Mouse (Mus musculus): ENCODE measurements at regions not wholly inside any gene's neighbourhood (a gene's known extent, or its start where the extent isn't known, plus 50 kb on each side); places are given as distances from the start of the nearest gene placed in this dataset.

DNA sequence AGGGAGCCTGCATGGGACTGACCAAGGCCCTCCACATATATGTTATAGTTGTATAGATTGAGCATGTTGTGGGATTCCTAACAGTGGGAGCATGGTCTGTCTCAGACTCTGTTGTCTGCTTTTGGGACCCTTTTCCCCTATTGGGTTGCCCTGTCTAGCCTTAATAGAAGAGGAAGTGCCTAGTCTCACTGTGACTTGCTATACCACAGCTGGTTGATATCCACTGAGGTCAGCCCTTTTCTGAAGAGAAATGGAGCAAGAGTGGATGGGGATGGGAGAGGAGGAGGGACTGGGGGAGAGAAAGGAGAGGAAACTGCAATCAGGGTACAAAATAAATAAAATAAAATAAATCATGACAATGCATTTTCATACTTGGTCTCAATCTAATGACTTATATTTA lies 120.1 kb downstream of the Tsen15 start:
- TF ChIP-seq POLR2AphosphoS2 (IDR thresholded peaks at IDR 0.05; ENCODE audit: insufficient read length, low read depth), result no peak
- no peak for TF ChIP-seq MAX (IDR thresholded peaks at IDR 0.05; ENCODE audit: low read depth)
- TF ChIP-seq TCF3 (IDR thresholded peaks at IDR 0.05; ENCODE audit: insufficient read length, low read depth), result no peak
- TF ChIP-seq MYOD1 (IDR thresholded peaks at IDR 0.05; ENCODE audit: control insufficient read depth in 1 of 3, insufficient read length in 2 of 3, low read depth in 2 of 3), result no peak
- TF ChIP-seq E2F4 (IDR thresholded peaks at IDR 0.05; ENCODE audit: insufficient read depth), result no peak
- no peak for TF ChIP-seq REST (IDR thresholded peaks at IDR 0.05; ENCODE audit: insufficient read depth, insufficient read length)
- TF ChIP-seq POLR2A (IDR thresholded peaks at IDR 0.05; ENCODE audit: insufficient read length, low read depth), result no peak
- TF ChIP-seq TCF12 (IDR thresholded peaks at IDR 0.05; ENCODE audit: insufficient read depth, poor library complexity, severe bottlenecking), result no peak
- TF ChIP-seq SRF (IDR thresholded peaks at IDR 0.05; ENCODE audit: control insufficient read depth, insufficient read length, low read depth), result no peak
- TF ChIP-seq USF1 (IDR thresholded peaks at IDR 0.05; ENCODE audit: low read depth), result no peak
- TF ChIP-seq MYOG (IDR thresholded peaks at IDR 0.05; ENCODE audit: control insufficient read depth in 1 of 3, insufficient read depth in 1 of 3, insufficient read length in 2 of 3, low read depth in 2 of 3), result no peak
- TF ChIP-seq CEBPB (IDR thresholded peaks at IDR 0.05; ENCODE audit: insufficient read depth, poor library complexity, severe bottlenecking), result no peak
- no peaks in the 10 kb centered on the region for H3K36me3 ChIP-seq (ENCODE audit: control insufficient read depth, insufficient read depth)
- H3K4me3 ChIP-seq, result no peak overlapping the region
- H3K79me2 ChIP-seq (ENCODE audit: control insufficient read depth, insufficient read depth), result no peaks in the 10 kb centered on the region
- peaks cover 15% of the 10 kb centered on the region for H3K27me3 ChIP-seq (ENCODE audit: control insufficient read depth, insufficient read depth, insufficient read length)
- H3K4me2 ChIP-seq (ENCODE audit: low read depth), result no peak overlapping the region
- H3ac ChIP-seq (ENCODE audit: control insufficient read depth, insufficient read length), result no peak overlapping the region

DNA sequence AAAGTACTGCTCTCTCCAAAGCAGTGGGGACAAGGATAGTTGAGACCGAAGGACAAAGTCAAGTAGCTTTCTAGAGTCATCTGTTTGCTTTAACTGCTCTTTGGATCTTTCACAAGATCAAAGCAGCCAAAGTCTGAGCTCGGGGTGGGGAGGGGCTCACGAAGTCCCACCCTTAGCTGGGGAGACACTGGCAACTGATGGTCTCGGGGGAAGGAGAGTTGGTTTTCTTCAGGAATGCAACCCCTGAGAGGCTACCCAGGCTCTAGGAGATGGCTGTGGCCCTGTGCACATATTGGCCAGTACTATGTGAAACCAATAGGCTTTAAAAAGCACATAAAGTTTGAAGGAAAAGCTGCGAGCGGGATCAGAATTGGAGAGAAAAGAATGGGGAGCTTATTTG lies 121.5 kb downstream of the Tsen15 start:
- no peak overlapping the region for H3K4me2 ChIP-seq (ENCODE audit: low read depth)
- H3K27me3 ChIP-seq (ENCODE audit: control insufficient read depth, insufficient read depth, insufficient read length), result peaks cover 10% of the 10 kb centered on the region
- H3K4me3 ChIP-seq, result no peak overlapping the region
- TF ChIP-seq TCF3 (IDR thresholded peaks at IDR 0.05; ENCODE audit: insufficient read length, low read depth), result no peak
- H3K36me3 ChIP-seq (ENCODE audit: control insufficient read depth, insufficient read depth), result no peaks in the 10 kb centered on the region
- H3ac ChIP-seq (ENCODE audit: control insufficient read depth, insufficient read length), result no peak overlapping the region
- no peaks in the 10 kb centered on the region for H3K79me2 ChIP-seq (ENCODE audit: control insufficient read depth, insufficient read depth)

DNA sequence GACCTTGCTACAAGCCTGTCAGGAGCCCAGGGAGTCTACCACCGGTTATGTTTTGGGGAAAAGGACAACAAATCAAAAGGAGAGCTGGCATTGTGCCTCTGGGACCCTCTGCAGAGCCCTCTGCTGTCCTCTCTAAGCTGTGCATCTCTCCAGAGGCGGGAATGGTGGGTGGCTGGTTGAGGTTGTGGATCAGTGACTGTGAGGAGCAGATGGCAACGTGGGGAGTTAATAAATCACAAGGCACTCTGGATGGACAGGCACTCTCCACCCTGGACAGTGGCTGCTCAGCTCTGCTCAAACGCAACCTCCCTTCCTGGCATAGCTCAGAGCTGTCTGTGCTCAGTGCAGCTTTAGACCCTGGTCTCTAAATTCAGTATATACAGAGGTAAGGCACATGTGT lies 125.0 kb downstream of the Tsen15 start:
- Histone ChIP-seq H3ac (ENCODE audit: control insufficient read depth, insufficient read length) (no peak overlapping the region), H3K36me3 (ENCODE audit: control insufficient read depth, insufficient read depth) (no peaks in the 10 kb centered on the region), H3K79me2 (ENCODE audit: control insufficient read depth, insufficient read depth) (no peaks in the 10 kb centered on the region), H3K27me3 (ENCODE audit: control insufficient read depth, insufficient read depth, insufficient read length) (peaks cover 4% of the 10 kb centered on the region), H3K4me3 (no peak overlapping the region), H3K4me2 (ENCODE audit: low read depth) (no peak overlapping the region)
- no peak for TF ChIP-seq SRF (IDR thresholded peaks at IDR 0.05; ENCODE audit: control insufficient read depth, insufficient read length, low read depth)
- TF ChIP-seq MYOG (IDR thresholded peaks at IDR 0.05; ENCODE audit: control insufficient read depth in 1 of 3, insufficient read depth in 1 of 3, insufficient read length in 2 of 3, low read depth in 2 of 3), result no peak
- TF ChIP-seq TCF12 (IDR thresholded peaks at IDR 0.05; ENCODE audit: insufficient read depth, poor library complexity, severe bottlenecking), result no peak
- TF ChIP-seq POLR2AphosphoS2 (IDR thresholded peaks at IDR 0.05; ENCODE audit: insufficient read length, low read depth), result no peak
- no peak for TF ChIP-seq MAX (IDR thresholded peaks at IDR 0.05; ENCODE audit: low read depth)
- TF ChIP-seq POLR2A (IDR thresholded peaks at IDR 0.05; ENCODE audit: insufficient read length, low read depth), result no peak
- no peak for TF ChIP-seq TCF3 (IDR thresholded peaks at IDR 0.05; ENCODE audit: insufficient read length, low read depth)
- TF ChIP-seq REST (IDR thresholded peaks at IDR 0.05; ENCODE audit: insufficient read depth, insufficient read length), result no peak
- TF ChIP-seq E2F4 (IDR thresholded peaks at IDR 0.05; ENCODE audit: insufficient read depth), result no peak
- TF ChIP-seq CEBPB (IDR thresholded peaks at IDR 0.05; ENCODE audit: insufficient read depth, poor library complexity, severe bottlenecking), result no peak
- TF ChIP-seq USF1 (IDR thresholded peaks at IDR 0.05; ENCODE audit: low read depth), result no peak
- no peak for TF ChIP-seq MYOD1 (IDR thresholded peaks at IDR 0.05; ENCODE audit: control insufficient read depth in 1 of 3, insufficient read length in 2 of 3, low read depth in 2 of 3)

DNA sequence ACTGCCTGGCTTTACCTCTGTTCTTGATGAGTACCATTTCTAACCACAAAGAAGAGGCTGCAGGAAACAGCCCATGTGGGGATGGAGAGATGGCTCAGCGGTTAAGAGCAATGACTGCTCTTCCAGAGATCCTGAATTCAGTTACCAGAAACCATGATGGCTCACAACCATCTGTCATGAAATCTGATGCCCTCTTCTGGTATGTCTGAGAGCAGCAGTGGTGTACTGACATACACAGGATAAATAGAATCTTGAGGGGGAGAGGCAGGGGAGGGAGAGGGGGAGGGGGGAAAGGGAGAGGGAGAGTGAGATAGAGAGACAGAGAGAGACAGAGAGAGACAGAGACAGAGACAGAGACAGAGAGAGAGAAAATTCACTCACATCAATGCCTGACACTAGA lies 125.5 kb downstream of the Tsen15 start:
- H3K4me3 ChIP-seq, result no peak overlapping the region
- H3K4me2 ChIP-seq (ENCODE audit: low read depth), result no peak overlapping the region
- peaks cover 4% of the 10 kb centered on the region for H3K27me3 ChIP-seq (ENCODE audit: control insufficient read depth, insufficient read depth, insufficient read length)
- no peaks in the 10 kb centered on the region for H3K36me3 ChIP-seq (ENCODE audit: control insufficient read depth, insufficient read depth)
- H3K79me2 ChIP-seq (ENCODE audit: control insufficient read depth, insufficient read depth), result no peaks in the 10 kb centered on the region
- H3ac ChIP-seq (ENCODE audit: control insufficient read depth, insufficient read length), result no peak overlapping the region
- TF ChIP-seq CEBPB (IDR thresholded peaks at IDR 0.05; ENCODE audit: insufficient read depth, poor library complexity, severe bottlenecking) (no peak), TCF12 (IDR thresholded peaks at IDR 0.05; ENCODE audit: insufficient read depth, poor library complexity, severe bottlenecking) (no peak), MYOD1 (IDR thresholded peaks at IDR 0.05; ENCODE audit: control insufficient read depth in 1 of 3, insufficient read length in 2 of 3, low read depth in 2 of 3) (no peak), TCF3 (IDR thresholded peaks at IDR 0.05; ENCODE audit: insufficient read length, low read depth) (no peak), SRF (IDR thresholded peaks at IDR 0.05; ENCODE audit: control insufficient read depth, insufficient read length, low read depth) (no peak), POLR2AphosphoS2 (IDR thresholded peaks at IDR 0.05; ENCODE audit: insufficient read length, low read depth) (no peak), POLR2A (IDR thresholded peaks at IDR 0.05; ENCODE audit: insufficient read length, low read depth) (no peak), REST (IDR thresholded peaks at IDR 0.05; ENCODE audit: insufficient read depth, insufficient read length) (no peak), USF1 (IDR thresholded peaks at IDR 0.05; ENCODE audit: low read depth) (no peak), MAX (IDR thresholded peaks at IDR 0.05; ENCODE audit: low read depth) (no peak), MYOG (IDR thresholded peaks at IDR 0.05; ENCODE audit: control insufficient read depth in 1 of 3, insufficient read depth in 1 of 3, insufficient read length in 2 of 3, low read depth in 2 of 3) (no peak), E2F4 (IDR thresholded peaks at IDR 0.05; ENCODE audit: insufficient read depth) (no peak)

- Histone ChIP-seq H3K79me2 (ENCODE audit: control insufficient read depth, insufficient read depth) (no peaks in the 10 kb centered on the region), H3K4me2 (ENCODE audit: low read depth) (no peak overlapping the region), H3K4me3 (no peak overlapping the region), H3K27me3 (ENCODE audit: control insufficient read depth, insufficient read depth, insufficient read length) (no peaks in the 10 kb centered on the region), H3K36me3 (ENCODE audit: control insufficient read depth, insufficient read depth) (no peaks in the 10 kb centered on the region), H3ac (ENCODE audit: control insufficient read depth, insufficient read length) (no peak overlapping the region)
- TF ChIP-seq MYOD1 (IDR thresholded peaks at IDR 0.05; ENCODE audit: control insufficient read depth in 1 of 3, insufficient read length in 2 of 3, low read depth in 2 of 3), result no peak
- TF ChIP-seq REST (IDR thresholded peaks at IDR 0.05; ENCODE audit: insufficient read depth, insufficient read length), result no peak
- TF ChIP-seq CEBPB (IDR thresholded peaks at IDR 0.05; ENCODE audit: insufficient read depth, poor library complexity, severe bottlenecking), result no peak
- TF ChIP-seq TCF12 (IDR thresholded peaks at IDR 0.05; ENCODE audit: insufficient read depth, poor library complexity, severe bottlenecking), result no peak
- TF ChIP-seq MYOG (IDR thresholded peaks at IDR 0.05; ENCODE audit: control insufficient read depth in 1 of 3, insufficient read depth in 1 of 3, insufficient read length in 2 of 3, low read depth in 2 of 3), result no peak
- no peak for TF ChIP-seq POLR2A (IDR thresholded peaks at IDR 0.05; ENCODE audit: insufficient read length, low read depth)
- TF ChIP-seq USF1 (IDR thresholded peaks at IDR 0.05; ENCODE audit: low read depth), result no peak
- TF ChIP-seq TCF3 (IDR thresholded peaks at IDR 0.05; ENCODE audit: insufficient read length, low read depth), result no peak
These were observed 128.2 kb downstream of the Tsen15 start for GRCm38 (mm10) chr1:152258258-152258657.
